Mouse (Mus musculus) heart, embryonic 11.5 days (tissue): ENCODE measurements around the gene Med19. TPM values are rescaled to one million over a fixed set of nuclear protein-coding genes. Genes with fewer than 3 reads are reported as not detected.
"Not testable (repeated sequence)": the region's sequence is repeated elsewhere in the genome, so short reads cannot be mapped to it uniquely, and the experiment has no call there.

ENCODE experiments used
- ATAC-seq: fragments of 200-750 bp; cut with Nextera tagmentation; replicated peaks from 2 replicates; pipeline ENCODE4 v1.8.0; 2017; ENCODE audit warnings: moderate library complexity; ENCODE audit not compliant: insufficient number of reproducible peaks, low FRiP score, low TSS enrichment
- H3K27ac ChIP-seq: fragments of 300-500 bp; sonication (generic); 2 replicates; pipeline ENCODE4 v1.5.1; 2014; ENCODE audit warnings: mild to moderate bottlenecking, low read depth, low read length
- H3K27me3 ChIP-seq: fragments of 300-500 bp; sonication (generic); 2 replicates; pipeline ENCODE4 v1.6.1; 2014; ENCODE audit warnings: mild to moderate bottlenecking, low read length, mixed read lengths; ENCODE audit not compliant: control insufficient read depth, insufficient read depth
- H3K36me3 ChIP-seq: fragments of 300-500 bp; sonication (generic); 2 replicates; pipeline ENCODE4 v1.6.1; 2014; ENCODE audit warnings: mild to moderate bottlenecking, low read length, moderate library complexity, mixed read lengths; ENCODE audit not compliant: control insufficient read depth, insufficient read depth
- H3K4me1 ChIP-seq: fragments of 300-500 bp; sonication (generic); 2 replicates; pipeline ENCODE4 v1.6.1; 2014; ENCODE audit warnings: low read length; ENCODE audit not compliant: control insufficient read depth, insufficient read depth
- H3K4me2 ChIP-seq: fragments of 300-500 bp; sonication (generic); 2 replicates; pipeline ENCODE4 v1.6.1; 2014; ENCODE audit warnings: mild to moderate bottlenecking, moderate library complexity
- H3K4me3 ChIP-seq: fragments of 300-500 bp; sonication (generic); 2 replicates; pipeline ENCODE4 v1.5.1; 2014; ENCODE audit warnings: low read depth, low read length
- H3K9ac ChIP-seq: fragments of 300-500 bp; sonication (generic); 2 replicates; pipeline ENCODE4 v1.6.1; 2014; ENCODE audit warnings: mild to moderate bottlenecking, low read depth, low read length, moderate library complexity
- H3K9me3 ChIP-seq: fragments of 300-500 bp; sonication (generic); replicated peaks from 2 replicates; pipeline ENCODE4 v1.6.1; 2016; ENCODE audit warnings: low read length; ENCODE audit not compliant: control insufficient read depth
- WGBS: fragments of 180-500 bp; shearing (Covaris S2); extraction: QIAGEN DNeasy Blood & Tissue Kit; methylation state at CpG from one replicate; pipeline ENCODE4 v1.1.7; 2014; ENCODE audit not compliant: insufficient replicate concordance; 5-methylcytosine and 5-hydroxymethylcytosine counted together
- polyA plus RNA-seq: library from polyadenylated mRNA; unstranded; fragments of >200 nt; fragmentation: Nextera tagmentation; extraction: Ambion mirVana; gene quantifications from 2 replicates; pipeline ENCODE4 v1.2.1, GENCODE M21; 2014

The Med19 gene
- polyA plus RNA-seq, 1 experiment from 2014 or later: 42.1 TPM

- 75% methylated on average over 2 of the region's 2 CpGs for WGBS
- no peaks in the 10 kb centered on the region for H3K27me3 ChIP-seq
- H3K27ac ChIP-seq: no peak overlapping the region
- H3K9me3 ChIP-seq: no peaks in the 10 kb centered on the region
- ATAC-seq: no peak
- no peak overlapping the region for H3K9ac ChIP-seq
- H3K36me3 ChIP-seq: peaks cover 11% of the 10 kb centered on the region; the same call in 1 of the 2 replicates
- H3K4me1 ChIP-seq: no peaks in the 10 kb centered on the region
- no peak overlapping the region for H3K4me3 ChIP-seq
- no peak overlapping the region for H3K4me2 ChIP-seq
Measured at GRCm38 (mm10) chr2:84720718-84721117, 42.5 kb downstream of the Med19 start.

GRCm38 (mm10) chr2:84721182-84721581 lies 43.0 kb downstream of the Med19 start:
- H3K27ac ChIP-seq: no peak overlapping the region
- H3K4me3 ChIP-seq: no peak overlapping the region
- H3K36me3 ChIP-seq: peaks cover 11% of the 10 kb centered on the region; the same call in 1 of the 2 replicates
- no peak overlapping the region for H3K4me2 ChIP-seq
- no peak for ATAC-seq
- whole genome bisulfite sequencing: 64% methylated on average over 3 of the region's 3 CpGs
- peaks cover 1% of the 10 kb centered on the region; the same call in 1 of the 2 replicates for H3K4me1 ChIP-seq
- H3K27me3 ChIP-seq: no peaks in the 10 kb centered on the region
- H3K9me3 ChIP-seq: no peaks in the 10 kb centered on the region
- no peak overlapping the region for H3K9ac ChIP-seq

GRCm38 (mm10) chr2:84723856-84724255 lies 45.7 kb downstream of the Med19 start:
- 91% methylated on average over 14 of the region's 14 CpGs for WGBS

GRCm38 (mm10) chr2:84725770-84726169 lies 47.6 kb downstream of the Med19 start:
- Histone ChIP-seq H3K9me3 (no peaks in the 10 kb centered on the region), H3K4me3 (peak overlapping the region; percentile 72), H3K4me1 (peaks cover 6% of the 10 kb centered on the region; the same call in 1 of the 2 replicates), H3K27me3 (no peaks in the 10 kb centered on the region), H3K4me2 (peak overlapping the region; percentile 89), H3K27ac (no peak overlapping the region), H3K9ac (0 out of 2 replicates have a peak overlapping the region, but pooled peaks have one; percentile 77), H3K36me3 (peaks cover 11% of the 10 kb centered on the region; the same call in 1 of the 2 replicates)
- ATAC-seq: no peak
- 92% methylated on average over 10 of the region's 10 CpGs for WGBS

More at GRCm38 (mm10) chr2:84723856-84724255, 45.7 kb downstream of the Med19 start:
- ATAC-seq: no peak
- Histone ChIP-seq H3K9ac (no peak overlapping the region), H3K27me3 (no peaks in the 10 kb centered on the region), H3K4me1 (peaks cover 6% of the 10 kb centered on the region; the same call in 1 of the 2 replicates), H3K4me3 (no peak overlapping the region), H3K9me3 (no peaks in the 10 kb centered on the region), H3K4me2 (no peak overlapping the region), H3K27ac (no peak overlapping the region), H3K36me3 (peaks cover 11% of the 10 kb centered on the region; the same call in 1 of the 2 replicates)

- Histone ChIP-seq H3K27me3 (no peaks in the 10 kb centered on the region), H3K36me3 (peaks cover 11% of the 10 kb centered on the region; the same call in 1 of the 2 replicates), H3K4me3 (peak overlapping the region; percentile 72), H3K4me2 (peak overlapping the region; percentile 89), H3K27ac (peak overlapping the region; percentile 59), H3K9me3 (no peaks in the 10 kb centered on the region), H3K9ac (peak overlapping the region; percentile 77), H3K4me1 (peaks cover 6% of the 10 kb centered on the region; the same call in 1 of the 2 replicates)
- ATAC-seq: no peak
- WGBS: 4% methylated on average over 9 of the region's 9 CpGs
Measured at GRCm38 (mm10) chr2:84726716-84727115, 48.5 kb downstream of the Med19 start.

- Histone ChIP-seq H3K4me3 (peak within 1 kb of the TSS; percentile 72), H3K9me3 (no peaks in the 10 kb centered on the region), H3K27me3 (no peaks in the 10 kb centered on the region), H3K9ac (peak within 1 kb of the TSS; percentile 77), H3K36me3 (peaks cover 11% of the 10 kb centered on the region; the same call in 1 of the 2 replicates), H3K4me2 (peak within 1 kb of the TSS; percentile 89), H3K4me1 (peaks cover 6% of the 10 kb centered on the region; the same call in 1 of the 2 replicates), H3K27ac (peak within 1 kb of the TSS; percentile 87)
- under 1% methylated on average over 39 of the region's 39 CpGs for WGBS
- peak; percentile 95 for ATAC-seq
Measured at GRCm38 (mm10) chr2:84727172-84727858, 49.1 kb downstream of the Med19 start, which contains the start of gene Clp1. Gene Clp1 (minus strand): TSS chr2:84727350.

GRCm38 (mm10) chr2:84728191-84728590 lies 50.0 kb downstream of the Med19 start:
- not testable (repeated sequence) for H3K27ac ChIP-seq, H3K4me1 ChIP-seq, H3K27me3 ChIP-seq, H3K9me3 ChIP-seq, H3K36me3 ChIP-seq, H3K9ac ChIP-seq, ATAC-seq, H3K4me3 ChIP-seq
- peak overlapping the region; percentile 89; the same call in 1 of the 2 replicates for H3K4me2 ChIP-seq
- 74% methylated on average over 5 of the region's 5 CpGs for WGBS

GRCm38 (mm10) chr2:84731206-84731605 lies 53.0 kb downstream of the Med19 start:
- Histone ChIP-seq H3K27ac (no peak overlapping the region), H3K27me3 (no peaks in the 10 kb centered on the region), H3K4me2 (no peak overlapping the region), H3K36me3 (no peaks in the 10 kb centered on the region), H3K4me3 (no peak overlapping the region), H3K9me3 (no peaks in the 10 kb centered on the region), H3K4me1 (peaks cover 27% of the 10 kb centered on the region), H3K9ac (no peak overlapping the region)
- WGBS: 73% methylated on average over 3 of the region's 3 CpGs
- no peak for ATAC-seq
